Mouse (Mus musculus) hindbrain, embryonic 11.5 days (tissue): Measurements from ENCODE around the gene Rcl1. TPM values are rescaled to one million over a fixed set of nuclear protein-coding genes. Genes with fewer than 3 reads are reported as not detected.

Experiments
- ATAC-seq: fragments of 200-750 bp; cut with Nextera tagmentation; 2 replicates; pipeline ENCODE4 v1.8.0; 2017; ENCODE audit warnings: mild to moderate bottlenecking, moderate TSS enrichment, moderate library complexity; ENCODE audit not compliant: low FRiP score
- DNase-seq: peaks from one replicate; pipeline ENCODE4 v3.0.0-alpha.2; 2015; ENCODE audit warnings: low spot score
- H3K27ac ChIP-seq: fragments of 300-500 bp; sonication (generic); 2 replicates; pipeline ENCODE4 v1.5.1; 2014; ENCODE audit warnings: mild to moderate bottlenecking, low read depth, low read length
- H3K27me3 ChIP-seq: fragments of 300-500 bp; sonication (generic); 2 replicates; pipeline ENCODE4 v1.6.1; 2014; ENCODE audit warnings: mild to moderate bottlenecking, low read length, moderate library complexity, mixed read lengths; ENCODE audit not compliant: control insufficient read depth, insufficient read depth
- H3K36me3 ChIP-seq: fragments of 300-500 bp; sonication (generic); 2 replicates; pipeline ENCODE4 v1.6.1; 2014; ENCODE audit warnings: mild to moderate bottlenecking, low read length, moderate library complexity, mixed read lengths; ENCODE audit not compliant: control insufficient read depth, insufficient read depth
- H3K4me1 ChIP-seq: fragments of 300-500 bp; sonication (generic); replicated peaks from 2 replicates; pipeline ENCODE4 v1.6.1; 2014; ENCODE audit warnings: low read length, mixed read lengths; ENCODE audit not compliant: control insufficient read depth, insufficient read depth
- H3K4me2 ChIP-seq: fragments of 300-500 bp; sonication (generic); replicated peaks from 2 replicates; pipeline ENCODE4 v1.6.1; 2014; ENCODE audit warnings: mild to moderate bottlenecking, low read depth, low read length
- H3K4me3 ChIP-seq: fragments of 300-500 bp; sonication (generic); 2 replicates; pipeline ENCODE4 v1.5.1; 2014; ENCODE audit warnings: low read depth, low read length
- H3K9ac ChIP-seq: fragments of 300-500 bp; sonication (generic); 2 replicates; pipeline ENCODE4 v1.6.1; 2014; ENCODE audit warnings: low read depth, low read length
- H3K9me3 ChIP-seq: fragments of 300-500 bp; sonication (generic); 2 replicates; pipeline ENCODE4 v1.6.1; 2016; ENCODE audit warnings: low read length; ENCODE audit not compliant: control insufficient read depth
- WGBS: fragments of 180-500 bp; shearing (Covaris S2); extraction: QIAGEN DNeasy Blood & Tissue Kit; methylation state at CpG from one replicate; pipeline ENCODE4 v1.1.7; 2014; 5-methylcytosine and 5-hydroxymethylcytosine counted together
- polyA plus RNA-seq: library from polyadenylated mRNA; unstranded; fragments of >200 nt; fragmentation: Nextera tagmentation; extraction: Ambion mirVana; gene quantifications from 2 replicates; pipeline ENCODE4 v1.2.1, GENCODE M21; 2014

The Rcl1 gene
- polyA plus RNA-seq, result 44.7 and 51.1 TPM in 2 replicates

GRCm38 (mm10) chr19:29100874-29101542 is at the start of gene Rcl1:
Gene Rcl1, plus strand, starts transcription at chr19:29101375.
- Histone ChIP-seq H3K4me3 (peak within 1 kb of the TSS; percentile 81), H3K27ac (peak within 1 kb of the TSS; percentile 67; the same call in 1 of the 2 replicates), H3K9ac (peak within 1 kb of the TSS; percentile 76), H3K4me1 (no peaks in the 10 kb centered on the region; the same call in 1 of the 2 replicates), H3K9me3 (no peaks in the 10 kb centered on the region), H3K27me3 (no peaks in the 10 kb centered on the region), H3K4me2 (peak within 1 kb of the TSS; percentile 86), H3K36me3 (no peaks in the 10 kb centered on the region)
- DNase-seq (peak; percentile 96), ATAC-seq (peak; percentile 100)
- WGBS, result under 1% methylated on average over 47 of the region's 58 CpGs

- Histone ChIP-seq H3K4me3 (no peak overlapping the region), H3K4me2 (no peak overlapping the region), H3K27ac (no peak overlapping the region), H3K9ac (no peak overlapping the region), H3K27me3 (no peaks in the 10 kb centered on the region), H3K9me3 (no peaks in the 10 kb centered on the region), H3K4me1 (no peaks in the 10 kb centered on the region), H3K36me3 (no peaks in the 10 kb centered on the region)
- 93% methylated on average over 12 of the region's 12 CpGs for WGBS
- ATAC-seq, result no peak
- no peak for DNase-seq
These were observed 48.4 kb upstream of the Rcl1 start for GRCm38 (mm10) chr19:29052786-29053185.

- Histone ChIP-seq H3K4me1 (no peaks in the 10 kb centered on the region), H3K9ac (no peak overlapping the region), H3K4me2 (no peak overlapping the region), H3K9me3 (no peaks in the 10 kb centered on the region), H3K27ac (no peak overlapping the region), H3K36me3 (no peaks in the 10 kb centered on the region), H3K4me3 (no peak overlapping the region), H3K27me3 (no peaks in the 10 kb centered on the region)
- ATAC-seq (no peak), DNase-seq (no peak)
- WGBS, result 88% methylated on average over 6 of the region's 6 CpGs
These were observed 46.6 kb upstream of the Rcl1 start for GRCm38 (mm10) chr19:29054594-29054993.

GRCm38 (mm10) chr19:29055469-29055868 is 45.7 kb upstream of the Rcl1 start:
- no peaks in the 10 kb centered on the region for H3K36me3 ChIP-seq
- H3K27me3 ChIP-seq, result no peaks in the 10 kb centered on the region
- no peak overlapping the region for H3K4me3 ChIP-seq
- H3K27ac ChIP-seq, result no peak overlapping the region
- no peak overlapping the region for H3K9ac ChIP-seq
- 87% methylated on average over 4 of the region's 4 CpGs for WGBS
- H3K9me3 ChIP-seq, result no peaks in the 10 kb centered on the region
- no peak for ATAC-seq
- H3K4me2 ChIP-seq, result no peak overlapping the region
- no peak for DNase-seq
- no peaks in the 10 kb centered on the region for H3K4me1 ChIP-seq

DNA sequence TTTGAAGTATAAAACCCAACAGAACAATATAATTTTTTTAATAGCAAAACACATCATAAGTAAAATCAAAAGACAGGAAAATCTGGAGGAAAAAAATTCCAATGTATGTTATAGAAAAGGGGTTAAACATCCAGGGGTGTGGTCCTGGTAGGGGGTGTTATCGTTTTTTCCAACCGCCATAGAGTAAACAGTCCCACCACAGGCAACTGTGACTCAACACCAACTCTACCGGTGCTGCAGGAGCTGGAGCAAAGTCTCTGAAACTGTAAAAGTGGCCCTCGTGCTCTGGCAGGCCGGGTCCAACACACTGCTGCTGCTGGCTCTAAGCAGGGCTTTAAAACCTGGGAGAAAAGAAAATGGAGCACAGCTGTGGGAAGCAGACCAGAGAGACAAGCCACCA is 42.4 kb upstream of the Rcl1 start:
- H3K27ac ChIP-seq, result no peak overlapping the region
- no peak overlapping the region for H3K4me3 ChIP-seq
- no peaks in the 10 kb centered on the region for H3K27me3 ChIP-seq
- WGBS, result 94% methylated on average over 5 of the region's 5 CpGs
- H3K9ac ChIP-seq, result no peak overlapping the region
- DNase-seq (no peak), ATAC-seq (no peak)
- H3K9me3 ChIP-seq, result no peaks in the 10 kb centered on the region
- H3K4me2 ChIP-seq, result no peak overlapping the region
- no peaks in the 10 kb centered on the region for H3K4me1 ChIP-seq
- H3K36me3 ChIP-seq, result no peaks in the 10 kb centered on the region

DNA sequence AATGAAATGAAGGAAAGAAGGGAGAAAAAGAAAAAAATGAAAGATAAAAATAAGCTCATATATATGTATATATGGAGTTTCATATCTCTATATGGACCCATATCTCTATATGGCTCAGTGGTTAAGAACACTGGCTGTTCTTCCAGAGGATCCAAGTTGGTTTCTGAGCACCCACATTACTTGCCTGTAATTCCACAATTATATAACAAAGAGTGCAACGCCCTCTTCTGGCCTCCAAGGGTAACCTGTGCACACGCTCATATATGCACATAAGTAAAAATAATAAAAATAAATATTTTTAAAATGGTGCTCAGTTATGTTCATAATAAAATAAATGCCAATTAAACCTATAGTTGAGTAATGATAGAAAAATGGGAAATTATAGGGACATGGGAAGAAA is 41.5 kb upstream of the Rcl1 start:
- H3K9ac ChIP-seq, result no peak overlapping the region
- WGBS, result 89% methylated on average over 2 of the region's 2 CpGs
- no peaks in the 10 kb centered on the region for H3K36me3 ChIP-seq
- no peaks in the 10 kb centered on the region for H3K27me3 ChIP-seq
- H3K9me3 ChIP-seq, result no peaks in the 10 kb centered on the region
- DNase-seq (no peak), ATAC-seq (no peak)
- no peak overlapping the region for H3K4me2 ChIP-seq
- no peaks in the 10 kb centered on the region for H3K4me1 ChIP-seq
- H3K27ac ChIP-seq, result no peak overlapping the region
- H3K4me3 ChIP-seq, result no peak overlapping the region

- Histone ChIP-seq H3K36me3 (no peaks in the 10 kb centered on the region), H3K27ac (no peak overlapping the region), H3K9me3 (no peaks in the 10 kb centered on the region), H3K27me3 (no peaks in the 10 kb centered on the region), H3K4me2 (no peak overlapping the region), H3K9ac (no peak overlapping the region), H3K4me3 (no peak overlapping the region), H3K4me1 (no peaks in the 10 kb centered on the region)
- DNase-seq (no peak), ATAC-seq (no peak)
- WGBS, result 26% methylated on average over 6 of the region's 6 CpGs
These were observed 40.9 kb upstream of the Rcl1 start for GRCm38 (mm10) chr19:29060299-29060698.

DNA sequence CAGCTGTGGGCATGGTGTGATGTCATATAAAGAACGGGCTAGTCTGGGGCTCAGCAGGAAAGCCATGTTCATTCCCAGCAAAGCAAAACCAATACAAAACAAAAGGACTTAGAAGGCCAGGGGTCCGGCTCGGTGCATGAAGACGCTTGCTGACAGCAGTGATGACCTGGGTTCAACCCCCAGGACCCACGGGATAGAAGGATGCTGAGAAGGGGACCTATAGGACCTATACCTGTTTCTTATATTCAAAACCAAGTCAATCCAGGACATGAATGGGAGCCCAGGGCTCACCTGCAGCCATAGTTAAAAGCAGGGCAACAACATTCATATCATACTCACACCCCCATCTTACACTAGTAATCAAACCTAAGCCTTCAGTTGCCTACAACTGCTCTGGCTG is 38.2 kb upstream of the Rcl1 start:
- DNase-seq (no peak), ATAC-seq (no peak)
- no peak overlapping the region for H3K4me3 ChIP-seq
- no peaks in the 10 kb centered on the region for H3K9me3 ChIP-seq
- no peaks in the 10 kb centered on the region for H3K27me3 ChIP-seq
- 82% methylated on average over 5 of the region's 5 CpGs for WGBS
- H3K4me2 ChIP-seq, result no peak overlapping the region
- H3K4me1 ChIP-seq, result no peaks in the 10 kb centered on the region
- no peak overlapping the region for H3K27ac ChIP-seq
- H3K9ac ChIP-seq, result no peak overlapping the region
- H3K36me3 ChIP-seq, result no peaks in the 10 kb centered on the region

- H3K4me2 ChIP-seq, result no peak overlapping the region
- H3K4me3 ChIP-seq, result no peak overlapping the region
- DNase-seq, result peak; percentile 95
- H3K27me3 ChIP-seq, result no peaks in the 10 kb centered on the region
- H3K4me1 ChIP-seq, result no peaks in the 10 kb centered on the region
- no peak overlapping the region for H3K27ac ChIP-seq
- H3K9me3 ChIP-seq, result no peaks in the 10 kb centered on the region
- no peaks in the 10 kb centered on the region for H3K36me3 ChIP-seq
- 19% methylated on average over 18 of the region's 18 CpGs for WGBS
- ATAC-seq, result peak; percentile 75; the same call in 1 of the 2 replicates
- H3K9ac ChIP-seq, result no peak overlapping the region
These were observed 37.4 kb upstream of the Rcl1 start for GRCm38 (mm10) chr19:29063577-29064363.
